Mouse (Mus musculus): ENCODE data around the gene Churc1.
A peak's percentile ranks its signal among the peaks of the same experiment; 100 is the strongest.
"Not testable (repeated sequence)": the region's sequence is repeated elsewhere in the genome, so short reads cannot be mapped to it uniquely, and the experiment has no call there.

Churc1 gene

DNA sequence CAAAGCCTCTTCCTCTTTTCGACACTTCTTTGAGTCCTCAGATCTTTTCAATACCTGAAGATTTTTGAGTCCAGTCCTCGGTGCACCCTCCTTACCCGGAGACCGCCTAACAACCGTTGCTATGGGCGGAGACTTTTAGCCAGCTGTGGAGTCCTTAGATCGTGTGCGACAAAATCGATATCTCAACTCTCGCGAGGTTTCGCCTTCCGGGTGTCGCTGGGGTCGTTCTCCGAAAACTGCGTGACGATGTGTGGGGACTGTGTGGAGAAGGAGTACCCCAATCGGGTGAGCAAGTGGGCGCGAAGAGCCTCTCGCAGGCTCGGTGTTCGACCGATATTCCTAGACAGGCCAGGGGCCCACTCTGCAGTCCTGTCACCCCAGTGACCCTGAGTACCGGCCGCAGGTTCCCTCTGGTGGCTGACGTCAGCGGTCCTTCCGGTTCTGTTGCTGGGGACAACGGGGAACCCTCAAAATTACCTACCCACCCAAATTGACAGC, at the start of gene Churc1, which contains the start of gene Fntb:
Gene Churc1 (plus strand): TSS at position 185 of the 498 bp plus-strand sequence.
Gene Fntb (plus strand): TSS at position 236 of the 498 bp plus-strand sequence.
- DNase-seq: peak; percentile 75

GRCm38 (mm10) chr12:76718384-76718783, 47.0 kb upstream of the Churc1 start:
- no peak for DNase-seq

- no peak for DNase-seq
Observed at GRCm38 (mm10) chr12:76720572-76720971, 44.8 kb upstream of the Churc1 start.

- no peak for DNase-seq
Observed at GRCm38 (mm10) chr12:76722026-76722425, 43.3 kb upstream of the Churc1 start.

DNA sequence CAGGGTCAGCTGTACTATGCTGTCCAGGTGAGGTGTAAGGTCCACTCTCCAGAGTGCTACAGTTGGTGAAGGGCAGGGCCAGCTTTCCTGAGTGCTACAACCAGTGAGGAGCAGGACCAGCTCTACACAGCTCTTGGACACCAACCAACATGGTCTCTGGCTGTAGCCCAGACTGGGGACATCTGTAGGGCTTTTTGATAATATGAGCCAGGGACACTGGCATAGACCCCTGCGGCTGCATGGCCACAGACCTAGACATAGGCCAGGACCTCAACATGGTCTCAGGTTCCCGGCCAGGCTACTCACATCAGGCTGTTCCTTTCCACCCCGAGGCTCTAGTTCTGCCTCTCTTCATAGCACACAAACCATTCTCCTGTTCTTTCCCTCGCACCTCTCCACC, 37.4 kb upstream of the Churc1 start:
- no peak for DNase-seq

DNA sequence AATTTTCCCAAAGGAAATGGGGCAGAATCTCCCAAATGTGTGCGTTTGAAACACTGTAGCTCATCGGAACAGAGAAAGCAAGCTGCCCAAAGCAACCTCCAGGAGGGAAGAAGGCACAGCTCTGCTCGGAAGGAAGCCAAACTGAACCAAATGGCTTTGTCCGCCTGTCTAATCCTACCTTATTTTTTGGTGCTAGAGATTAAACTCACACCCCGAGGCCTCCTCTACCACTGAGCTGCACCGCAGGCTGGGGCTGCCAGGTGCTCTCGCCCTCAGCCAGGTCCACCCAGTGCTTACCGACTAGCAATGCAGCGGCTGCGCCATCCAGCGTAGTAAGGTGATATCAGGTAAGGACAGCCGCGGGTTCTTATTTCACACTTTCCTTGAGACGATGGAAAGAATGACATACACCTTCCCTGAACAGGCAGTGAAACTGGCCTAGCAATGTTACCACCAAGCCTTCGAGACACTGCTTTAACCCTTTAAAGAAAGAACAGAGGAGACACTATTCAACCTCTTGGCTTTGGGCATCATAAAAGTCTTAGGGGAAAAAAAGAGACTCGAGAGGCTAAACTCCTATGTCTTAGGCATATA, 14.4 kb upstream of the Churc1 start:
- DNase-seq: peak; percentile 43

DNA sequence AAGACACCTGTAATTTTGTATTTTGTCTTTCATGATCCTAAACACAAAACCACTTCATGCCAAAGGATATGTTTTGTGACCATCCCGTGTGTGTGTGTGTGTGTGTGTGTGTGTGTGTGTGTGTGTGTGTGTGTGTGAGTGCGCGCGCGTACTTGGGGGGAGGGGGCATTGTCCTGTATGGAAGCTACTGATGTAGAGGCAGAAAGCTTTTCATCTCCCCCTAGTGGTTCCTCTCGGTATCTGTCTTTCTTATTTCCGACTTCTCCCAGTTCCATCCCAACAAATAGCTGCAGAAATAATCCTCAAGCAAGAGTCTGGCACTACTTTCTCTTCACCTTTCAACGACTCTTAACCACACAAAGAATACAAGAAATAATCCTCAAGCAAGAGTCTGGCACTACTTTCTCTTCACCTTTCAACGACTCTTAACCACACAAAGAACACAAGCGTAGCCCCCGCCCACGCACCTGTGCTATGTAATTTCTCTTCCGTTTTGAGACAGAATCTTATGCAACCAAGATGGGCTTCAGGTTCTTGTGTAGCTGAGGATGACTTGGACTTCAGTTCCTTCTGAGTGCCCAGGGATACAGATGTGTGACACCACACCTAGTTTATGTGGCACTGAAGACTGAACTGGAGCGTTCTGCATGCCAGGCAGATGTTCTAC, 12.6 kb upstream of the Churc1 start:
- DNase-seq: peak; percentile 51

DNA sequence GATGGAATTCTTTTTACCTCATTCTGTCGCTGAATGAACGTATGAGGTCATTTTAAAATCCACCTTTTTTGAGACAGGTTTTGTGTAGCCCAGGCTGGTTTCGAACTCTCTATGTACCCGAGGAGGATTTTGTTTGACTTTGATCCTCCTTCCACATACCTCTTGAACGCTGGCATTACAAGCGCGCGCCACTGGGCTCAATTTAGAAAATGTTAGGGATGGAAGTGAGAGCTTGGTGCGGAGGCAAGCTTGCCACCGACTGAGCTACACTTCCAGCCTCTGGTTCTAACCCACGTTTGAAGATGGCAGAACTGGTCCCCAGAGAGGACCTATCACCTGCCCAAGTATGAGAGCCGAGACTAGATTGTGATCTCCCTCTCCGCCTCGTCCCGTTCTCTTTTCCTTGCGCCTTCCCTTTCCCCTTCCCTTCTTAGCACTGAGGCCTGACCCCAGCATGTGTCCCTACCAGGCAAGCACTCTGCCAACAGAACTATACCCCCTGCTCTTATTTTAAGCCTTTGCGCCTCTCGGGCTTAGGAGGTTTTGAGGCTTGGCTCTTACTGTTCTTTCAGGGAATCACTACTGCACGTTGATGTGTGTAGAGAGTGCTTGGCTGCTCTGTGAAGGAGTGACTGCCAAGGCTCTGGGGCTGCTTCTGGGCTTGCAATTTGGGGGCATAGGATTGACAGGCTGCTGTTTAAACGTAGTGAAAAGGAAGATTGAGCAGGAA, 728 bp downstream of the Churc1 start:
- DNase-seq: no peak

GRCm38 (mm10) chr12:76770841-76771500, 5.6 kb downstream of the Churc1 start:
- no peak for DNase-seq

- DNase-seq: no peak
Observed at GRCm38 (mm10) chr12:76771540-76771939, 6.2 kb downstream of the Churc1 start.

DNA sequence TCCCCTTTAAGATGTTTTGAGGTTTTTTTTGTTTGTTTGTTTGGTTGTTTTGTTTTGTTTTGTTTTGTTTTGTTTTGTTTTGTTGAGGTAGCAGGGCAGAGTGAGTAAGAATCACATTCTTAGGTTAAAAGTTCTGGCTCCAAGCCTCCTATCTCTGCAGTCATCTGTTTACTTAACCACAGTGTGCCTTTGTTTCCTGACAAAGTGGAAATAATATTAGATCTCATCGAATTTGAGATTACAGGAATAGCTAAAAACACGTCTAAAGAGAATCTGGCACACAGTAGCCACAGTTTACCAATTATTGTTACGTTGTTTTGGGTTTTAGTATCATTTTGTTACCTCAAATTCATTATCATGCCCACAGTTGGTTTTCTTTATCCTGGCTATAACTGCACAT, 9.3 kb downstream of the Churc1 start:
- no peak for DNase-seq

GRCm38 (mm10) chr12:76775132-76775531, 9.8 kb downstream of the Churc1 start:
- DNase-seq: no peak

GRCm38 (mm10) chr12:76776898-76777297, 11.6 kb downstream of the Churc1 start:
- DNase-seq: no peak

DNA sequence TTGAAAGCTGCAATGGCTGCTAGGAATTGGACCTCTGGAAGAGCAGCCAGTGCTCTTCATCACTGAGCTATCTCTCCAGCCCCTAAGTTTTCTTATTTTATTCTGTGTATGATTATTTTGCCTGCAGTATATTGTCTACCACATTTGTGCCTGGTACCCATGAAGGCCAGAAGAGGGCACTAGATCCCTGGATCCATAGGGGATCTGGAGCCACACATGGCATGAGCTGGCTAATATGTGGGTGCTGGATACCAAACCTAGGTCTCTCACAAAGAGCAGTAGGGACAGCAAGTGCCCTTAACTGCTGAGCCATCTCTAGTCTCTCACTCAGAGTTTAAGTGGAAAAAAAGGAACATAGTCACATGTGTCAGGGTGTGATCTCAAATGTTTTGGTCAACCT, 12.5 kb downstream of the Churc1 start:
- DNase-seq: no peak

GRCm38 (mm10) chr12:76778305-76779083, 13.2 kb downstream of the Churc1 start:
- DNase-seq: no peak

GRCm38 (mm10) chr12:76779951-76780350, 14.6 kb downstream of the Churc1 start:
- no peak for DNase-seq

GRCm38 (mm10) chr12:76780639-76781468, 15.5 kb downstream of the Churc1 start:
- no peak for DNase-seq

DNA sequence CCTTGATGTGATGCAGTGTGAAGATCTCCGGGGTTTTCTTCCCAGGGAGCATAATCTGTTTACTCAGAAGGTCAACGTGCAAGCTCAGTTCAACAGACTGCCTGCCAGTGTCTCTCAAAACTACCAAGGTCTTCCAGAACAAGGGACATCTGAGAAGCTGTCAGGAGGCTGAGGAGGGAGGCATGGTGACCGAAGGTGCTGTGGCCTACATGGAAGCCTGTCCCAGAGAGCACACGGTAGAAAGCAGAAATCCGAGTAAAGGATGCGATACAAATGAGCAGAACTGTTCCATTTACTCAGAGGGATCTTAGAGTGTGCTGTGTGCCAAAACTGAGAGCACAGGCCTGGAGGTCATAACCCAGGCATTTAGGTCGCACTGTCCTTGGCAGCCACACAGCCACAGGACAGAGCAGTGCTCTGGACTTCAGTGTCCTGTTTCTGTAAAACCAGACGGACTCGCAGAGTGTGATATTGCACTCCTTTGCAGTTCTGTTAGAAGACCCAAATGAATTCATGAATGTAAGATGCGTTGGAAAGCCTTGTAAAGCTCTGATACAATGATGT, 18.8 kb downstream of the Churc1 start:
- DNase-seq: no peak

GRCm38 (mm10) chr12:76790446-76791084, 25.2 kb downstream of the Churc1 start:
- DNase-seq: no peak

- DNase-seq: not testable (repeated sequence)
Observed at GRCm38 (mm10) chr12:76792540-76792939, 27.2 kb downstream of the Churc1 start.

DNA sequence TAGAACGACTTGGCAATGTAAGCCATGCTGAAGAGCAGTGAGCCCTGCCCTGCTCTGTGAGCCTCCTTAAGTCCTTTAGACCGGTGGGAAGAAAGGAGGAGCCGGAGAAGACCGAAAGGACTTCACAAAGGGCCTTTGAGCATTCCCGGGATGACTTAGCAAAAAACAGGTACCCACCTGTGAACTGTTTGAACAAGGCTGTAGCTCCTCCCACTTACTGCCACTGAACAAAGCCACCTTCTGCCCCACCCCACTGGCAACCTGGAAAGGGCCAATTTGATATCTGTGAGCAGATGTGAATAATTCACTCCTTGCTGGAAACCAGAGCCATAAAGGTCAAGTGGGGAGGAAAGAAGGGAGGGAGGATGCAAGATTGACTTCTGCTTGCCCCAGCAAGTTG, 30.0 kb downstream of the Churc1 start, which contains the start of gene Gpx2:
Gene Gpx2 (minus strand): TSS at position 205 of the 400 bp plus-strand sequence.
- no peak for DNase-seq

All from cerebellum, adult 11 months (tissue).